Mouse (Mus musculus) gastrocnemius, postnatal 36 days (tissue): ENCODE measurements around the gene Pla2g4d. TPM values are rescaled to one million over a fixed set of nuclear protein-coding genes. Genes with fewer than 3 reads are reported as not detected.
"Not testable (repeated sequence)": the region's sequence is repeated elsewhere in the genome, so short reads cannot be mapped to it uniquely, and the experiment has no call there.

Experiments used
- DNase-seq, 2 experiments: peaks; one replicate each; pipeline ENCODE4 v3.0.0; 2022
- intact Hi-C: fragments of 180-260 bp; cut with DNase I; formaldehyde crosslinking; loops from one replicate; pipeline ENCODE4 v1.15.1; 2025
- total RNA-seq, 2 experiments: library from RNA; stranded (reverse); gene quantifications; 2 replicates each; pipeline ENCODE4 v1.2.3; 2021

Pla2g4d gene
- total RNA-seq, 2 experiments from 2014 or later: not detected

DNA sequence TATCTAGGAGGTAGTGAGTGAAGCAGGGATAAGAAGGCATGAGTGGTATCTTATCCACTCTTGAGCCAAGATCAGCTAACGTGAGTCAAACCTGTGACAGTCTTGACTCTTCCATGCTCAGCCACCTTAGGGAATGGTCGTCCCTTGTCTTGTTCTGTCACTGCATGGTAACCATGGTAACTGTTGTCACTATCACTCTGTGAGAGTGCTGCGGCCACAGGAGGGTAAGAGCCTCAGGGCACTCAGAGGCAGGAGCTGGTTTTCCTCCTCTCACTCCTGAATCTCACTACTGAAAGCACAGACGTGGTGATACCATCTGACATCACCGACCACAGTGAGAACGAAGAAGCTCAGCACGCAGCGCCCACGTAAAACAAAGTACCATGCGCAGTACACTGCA, 24.1 kb downstream of the Pla2g4d start:
- intact Hi-C loops: loop anchor here (5.0 kb wide), 1 partner anchor 88 kb away; no protein-coding TSS in a partner anchor
- DNase-seq: no peak

GRCm38 (mm10) chr2:120262876-120263275, 26.1 kb downstream of the Pla2g4d start:
- intact Hi-C loops: no loop called here
- DNase-seq: no peak

DNA sequence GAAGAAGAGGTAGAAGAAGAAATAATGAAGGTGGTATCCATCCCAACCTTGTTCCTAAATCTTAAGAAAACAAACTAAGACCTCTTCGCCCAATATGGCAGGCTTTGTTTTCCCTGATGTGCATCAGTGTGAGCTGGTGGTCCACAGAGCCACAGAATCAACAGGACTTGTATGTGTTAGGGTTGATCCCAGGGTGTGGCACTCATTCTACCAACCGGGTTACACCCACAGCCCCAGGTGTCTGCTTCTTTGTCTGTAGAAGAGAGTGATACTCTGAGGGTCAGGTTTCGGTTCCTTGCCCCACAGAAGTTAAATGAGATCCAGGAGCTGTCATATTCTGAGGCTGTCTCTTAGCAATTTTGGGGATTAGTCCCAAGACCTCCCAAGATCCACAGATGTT, 27.7 kb downstream of the Pla2g4d start:
- intact Hi-C loops: no loop called here
- DNase-seq: no peak

DNA sequence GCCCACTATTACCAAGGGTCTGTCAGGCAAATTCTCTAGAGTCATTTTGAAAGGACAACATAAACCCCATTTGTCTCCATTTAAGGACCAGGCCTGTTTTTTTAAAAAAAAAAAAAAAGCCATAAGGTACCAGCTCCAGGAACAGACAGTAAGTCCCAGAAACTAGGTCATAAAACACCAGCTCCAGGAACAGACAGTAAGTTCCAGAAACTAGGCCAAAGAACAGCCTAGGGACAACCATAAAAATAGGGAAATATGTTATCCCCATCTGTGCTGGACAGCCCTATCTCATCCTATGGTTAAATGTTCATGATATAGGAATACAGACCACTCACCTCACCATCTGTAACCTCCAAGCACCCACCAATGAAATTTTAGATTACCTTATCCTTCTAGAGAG, 32.7 kb downstream of the Pla2g4d start:
- DNase-seq: no peak
- intact Hi-C loops: no loop called here

DNA sequence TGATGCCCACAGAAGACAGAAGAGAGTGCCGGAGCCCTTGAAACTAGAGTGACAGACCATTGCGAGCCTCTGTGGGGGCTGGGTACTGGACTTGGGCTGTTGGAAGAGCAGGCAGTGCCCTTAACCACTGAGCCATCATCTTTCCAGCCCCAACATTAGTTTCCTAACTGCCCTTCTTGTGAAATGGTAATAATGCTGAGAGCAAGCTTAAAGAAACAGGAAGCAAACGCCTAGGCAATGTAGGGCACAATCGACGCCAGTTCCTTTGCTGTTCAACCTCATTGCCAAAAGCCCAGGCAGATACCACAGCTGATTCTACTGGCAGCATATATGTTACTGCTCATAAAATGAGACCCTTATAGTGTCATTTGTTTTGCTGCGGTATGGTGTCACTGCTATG, 36.4 kb downstream of the Pla2g4d start:
- intact Hi-C loops: no loop called here
- no peak for DNase-seq

- intact Hi-C loops: no loop called here
Measured at GRCm38 (mm10) chr2:120245421-120246016, 43.5 kb downstream of the Pla2g4d start.

DNA sequence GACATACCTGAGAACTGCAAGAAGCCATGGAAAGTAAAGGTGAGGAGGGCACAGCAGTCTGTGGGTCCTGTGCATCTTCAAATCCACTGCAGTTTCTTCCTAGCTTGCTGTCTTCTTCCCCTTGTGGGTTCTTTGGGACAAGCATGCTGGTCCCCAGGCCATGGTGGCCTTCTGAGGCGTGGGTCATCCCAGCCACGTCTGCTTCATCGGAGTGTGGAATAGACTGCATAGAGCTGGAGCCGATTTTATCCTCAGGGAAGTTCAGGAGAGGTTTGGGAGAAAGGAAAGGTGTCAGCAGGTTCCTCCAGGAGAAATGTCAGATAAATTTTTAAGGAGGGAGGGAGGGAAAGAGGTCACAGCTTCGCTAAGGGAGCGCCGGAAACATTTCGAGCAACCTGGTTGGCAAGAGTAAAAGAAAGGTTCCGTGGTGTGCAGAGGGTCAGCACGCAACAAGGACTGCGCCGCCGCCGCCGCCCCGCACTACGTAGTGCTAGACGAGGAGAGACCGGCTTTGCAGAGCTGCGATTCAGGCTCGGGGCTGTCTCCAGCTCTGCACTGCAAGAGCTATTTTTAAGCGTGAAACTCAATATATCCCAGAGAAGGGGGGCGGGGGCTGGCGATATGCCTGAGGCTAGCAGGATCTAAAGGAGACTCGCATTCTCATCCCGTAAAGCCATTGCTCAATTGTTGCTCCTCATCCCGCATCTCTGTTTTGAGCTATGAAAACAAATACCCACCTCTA, 44.1 kb downstream of the Pla2g4d start, which contains the start of gene Pla2g4e:
Gene Pla2g4e, minus strand, starts transcription at position 657 of the 742 bp plus-strand sequence.
- peak in 1 of 2 experiments; percentile 46 for DNase-seq
- intact Hi-C loops: no loop called here

More at GRCm38 (mm10) chr2:120245421-120246016, 43.5 kb downstream of the Pla2g4d start:
- DNase-seq: no peak

GRCm38 (mm10) chr2:120243995-120244394, 45.0 kb downstream of the Pla2g4d start:
- intact Hi-C loops: no loop called here
- no peak for DNase-seq

- DNase-seq: no peak
- intact Hi-C loops: no loop called here
Measured at GRCm38 (mm10) chr2:120242791-120243467, 46.1 kb downstream of the Pla2g4d start.

DNA sequence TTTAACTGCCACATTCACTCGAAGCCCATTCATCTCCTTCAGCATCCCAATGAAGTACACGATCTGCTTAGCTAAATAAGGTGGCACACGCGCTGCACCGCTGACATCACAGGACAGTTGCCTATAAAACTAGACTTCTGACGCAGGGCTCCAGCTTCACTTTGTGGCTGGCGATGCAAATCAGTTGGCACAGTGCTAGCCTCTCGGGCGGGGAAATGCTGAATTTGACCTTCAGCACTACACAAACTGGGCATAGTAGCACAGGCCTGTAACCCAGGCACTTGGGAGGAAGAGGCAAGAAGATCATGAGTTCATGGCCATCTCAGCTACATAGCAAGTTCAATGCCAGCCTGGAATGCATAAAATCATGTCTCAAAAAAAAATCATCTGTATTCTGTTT, 50.3 kb downstream of the Pla2g4d start:
- DNase-seq, intact Hi-C loops: not testable (repeated sequence)

- intact Hi-C loops: no loop called here
- no peak for DNase-seq
Measured at GRCm38 (mm10) chr2:120237784-120238183, 51.2 kb downstream of the Pla2g4d start.

DNA sequence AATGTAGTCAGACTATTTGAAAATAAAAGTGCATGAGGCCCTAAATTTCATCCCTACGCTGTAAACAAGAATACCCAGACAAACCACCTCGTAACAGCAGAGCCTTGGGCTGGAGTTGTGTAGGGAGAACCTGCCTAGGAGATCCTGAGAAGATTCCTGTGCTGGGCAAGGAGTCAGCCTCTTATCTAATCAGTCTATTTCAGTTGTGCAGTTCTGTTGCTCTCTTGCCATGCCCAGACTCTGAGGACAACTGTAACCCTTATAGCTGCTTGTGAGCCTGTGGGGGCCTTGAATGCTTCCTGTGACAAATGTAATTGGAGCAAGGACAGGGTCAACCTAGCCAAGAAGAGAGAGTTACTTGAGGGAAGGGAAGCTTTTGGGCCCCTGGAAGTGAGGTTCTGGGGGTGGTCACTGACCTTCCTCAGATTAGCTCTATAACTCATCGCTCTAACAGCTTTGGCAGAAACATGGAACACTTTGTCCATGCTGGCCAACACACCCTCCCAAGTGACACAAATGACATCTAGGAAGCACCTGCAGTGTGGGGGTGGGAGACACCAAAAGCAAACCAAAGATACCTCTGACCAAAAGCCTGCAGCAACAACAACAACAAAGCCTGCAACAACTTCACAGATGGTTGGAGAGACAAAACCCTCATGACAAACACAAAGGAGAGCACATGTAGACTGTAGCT, 52.9 kb downstream of the Pla2g4d start:
- intact Hi-C loops: no loop called here
- DNase-seq: peak in 1 of 2 experiments; percentile 17

GRCm38 (mm10) chr2:120235381-120235780, 53.6 kb downstream of the Pla2g4d start:
- no peak for DNase-seq
- intact Hi-C loops: no loop called here

- intact Hi-C loops: no loop called here
Measured at GRCm38 (mm10) chr2:120231642-120232041, 57.4 kb downstream of the Pla2g4d start.

More at GRCm38 (mm10) chr2:120231642-120232041, 57.4 kb downstream of the Pla2g4d start:
- DNase-seq: no peak

Other genes with a start within 250 kb of the Pla2g4d start
- 10 to 100 TPM; 35.9 to 40.7 TPM for gene Ehd4, start 134.6 kb downstream of the Pla2g4d start, total RNA-seq
- gene Pla2g4e, start 43.9 kb downstream of the Pla2g4d start, total RNA-seq: 10 to 100 TPM; 29.5 to 29.6 TPM
- gene Pla2g4f, start 25.0 kb upstream of the Pla2g4d start, total RNA-seq: not detected
- 10 to 100 TPM; 20.1 to 20.2 TPM for gene Vps39, start 63.9 kb upstream of the Pla2g4d start, total RNA-seq
- gene Ganc, start 114.7 kb upstream of the Pla2g4d start, total RNA-seq: 10 to 100 TPM; 29.6 to 40.7 TPM
- gene Tmem87a, start 114.9 kb upstream of the Pla2g4d start, total RNA-seq: 10 to 100 TPM; 40.0 to 41.0 TPM
- gene Capn3, start 166.8 kb upstream of the Pla2g4d start, total RNA-seq: 100 to 1,000 TPM; 115 to 125 TPM